Mouse (Mus musculus) brain, embryonic 14.5 days (tissue): ENCODE results near the gene Rftn1.

Source experiments
- CTCF ChIP-seq: fragments of 200-500 bp; IDR thresholded peaks from 2 replicates; pipeline ENCODE4 v1.5.1; 2012; ENCODE audit warnings: inconsistent platforms, mild to moderate bottlenecking, moderate library complexity, borderline replicate concordance; ENCODE audit not compliant: insufficient read depth, insufficient read length; ENCODE audit errors: extremely low read depth
- POLR2A ChIP-seq: fragments of 200-500 bp; IDR thresholded peaks from 2 replicates; pipeline ENCODE4 v1.6.1; 2012; ENCODE audit warnings: mild to moderate bottlenecking, inconsistent platforms, borderline replicate concordance; ENCODE audit not compliant: poor library complexity, insufficient read depth, insufficient read length, severe bottlenecking; ENCODE audit errors: extremely low read depth

- no peak for TF ChIP-seq POLR2A
- TF ChIP-seq CTCF, result no peak
Observed at GRCm38 (mm10) chr17:50180899-50181570, 9.4 kb downstream of the Rftn1 start.
